Mouse (Mus musculus): ENCODE measurements around the gene Rbfox1. TPM values are rescaled to one million over a fixed set of nuclear protein-coding genes. Genes with fewer than 3 reads are reported as not detected.

Gene Rbfox1
- polyA plus RNA-seq, 1 experiment, result 5.6 TPM

DNA sequence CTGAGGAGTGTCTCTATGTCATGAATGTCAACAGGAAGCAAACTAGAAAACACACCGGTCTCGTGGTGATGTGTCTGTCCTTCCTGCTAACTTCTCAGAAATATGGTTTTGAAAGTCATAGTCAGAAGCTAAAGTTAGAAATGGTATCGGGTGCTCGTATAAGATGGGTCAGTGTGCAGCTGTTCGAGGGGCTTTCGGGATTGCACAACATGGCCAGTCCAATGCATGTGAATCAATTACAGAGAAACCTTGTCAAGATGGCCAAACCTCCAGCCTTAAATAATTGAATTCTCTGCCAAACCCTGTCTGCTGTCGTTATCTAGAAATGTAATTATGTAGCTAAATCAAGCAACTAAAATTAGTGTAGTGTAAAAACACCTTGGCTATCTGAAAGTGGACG, 1182.0 kb downstream of the Rbfox1 start:
- H3K4me1 ChIP-seq (replicated peaks; ENCODE audit: control insufficient read depth, insufficient read depth, low read length), result no peaks in the 10 kb centered on the region
- no peak for DNase-seq
- no peaks in the 10 kb centered on the region for H3K27me3 ChIP-seq (ENCODE audit: control insufficient read depth, insufficient read depth, low read length)
- no peaks in the 10 kb centered on the region for H3K36me3 ChIP-seq (ENCODE audit: control insufficient read depth, insufficient read depth, low read length)
- whole genome bisulfite sequencing, result 80% methylated on average over 8 of the region's 8 CpGs
- TF ChIP-seq CTCF (IDR thresholded peaks at IDR 0.05; ENCODE audit: borderline replicate concordance, control insufficient read depth, extremely low read depth, insufficient read depth, low read length, poor library complexity) (no peak), POLR2A (IDR thresholded peaks at IDR 0.05; ENCODE audit: control insufficient read depth, extremely low read depth, insufficient read depth, low read length, poor library complexity) (no peak)
- H3K27ac ChIP-seq (ENCODE audit: control insufficient read depth, insufficient read depth, low read length), result no peak overlapping the region
- H3K4me3 ChIP-seq (ENCODE audit: control insufficient read depth, insufficient read depth, low read length), result no peak overlapping the region

DNA sequence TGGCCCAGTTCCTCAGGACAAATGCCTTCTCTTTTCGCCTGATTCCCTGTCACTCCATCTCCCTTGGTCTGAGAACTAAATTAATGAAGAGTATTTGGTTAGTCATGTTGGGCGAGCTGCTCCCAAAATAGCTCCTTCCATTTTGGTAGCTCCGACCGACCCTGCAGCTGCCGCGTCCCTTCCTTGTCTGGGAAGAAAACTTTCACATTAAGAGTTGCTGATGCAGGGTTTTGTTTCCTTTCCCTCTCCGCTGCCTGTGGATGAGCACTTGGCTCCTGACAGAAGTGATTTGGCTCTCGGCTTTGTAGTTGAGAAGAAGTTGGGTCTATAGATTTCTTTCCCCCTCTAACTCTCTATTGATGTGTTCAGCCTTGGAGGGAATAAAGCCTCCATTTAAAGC, 1184.4 kb downstream of the Rbfox1 start:
- no peak for TF ChIP-seq CTCF (IDR thresholded peaks at IDR 0.05; ENCODE audit: borderline replicate concordance, control insufficient read depth, extremely low read depth, insufficient read depth, low read length, poor library complexity)
- no peak for TF ChIP-seq POLR2A (IDR thresholded peaks at IDR 0.05; ENCODE audit: control insufficient read depth, extremely low read depth, insufficient read depth, low read length, poor library complexity)
- WGBS, result 86% methylated on average over 8 of the region's 8 CpGs
- no peaks in the 10 kb centered on the region for H3K36me3 ChIP-seq (ENCODE audit: control insufficient read depth, insufficient read depth, low read length)
- H3K27ac ChIP-seq (ENCODE audit: control insufficient read depth, insufficient read depth, low read length), result no peak overlapping the region
- no peaks in the 10 kb centered on the region for H3K27me3 ChIP-seq (ENCODE audit: control insufficient read depth, insufficient read depth, low read length)
- no peaks in the 10 kb centered on the region for H3K4me1 ChIP-seq (replicated peaks; ENCODE audit: control insufficient read depth, insufficient read depth, low read length)
- DNase-seq, result no peak
- no peak overlapping the region for H3K4me3 ChIP-seq (ENCODE audit: control insufficient read depth, insufficient read depth, low read length)

DNA sequence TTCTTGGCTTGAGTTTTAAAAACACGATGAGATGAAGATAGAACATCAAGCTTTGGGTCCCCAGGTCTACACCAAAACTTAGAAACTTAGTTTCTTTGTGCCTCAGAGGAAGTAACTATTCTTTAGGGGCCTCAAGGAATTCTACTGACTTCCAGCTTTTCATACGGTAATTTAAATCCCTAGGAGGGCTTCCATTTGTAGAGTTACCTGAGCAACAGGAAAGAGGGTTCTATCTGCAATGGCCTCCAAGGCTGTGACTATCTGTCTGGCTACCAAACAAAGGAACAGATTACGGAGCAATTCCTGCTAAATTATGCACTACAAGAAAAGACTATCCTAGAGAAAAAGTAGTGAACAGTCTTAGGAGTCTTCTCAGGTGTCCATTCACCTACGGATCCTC, 1189.6 kb downstream of the Rbfox1 start:
- H3K4me1 ChIP-seq (replicated peaks; ENCODE audit: control insufficient read depth, insufficient read depth, low read length), result no peaks in the 10 kb centered on the region
- H3K36me3 ChIP-seq (ENCODE audit: control insufficient read depth, insufficient read depth, low read length), result no peaks in the 10 kb centered on the region
- DNase-seq, result no peak
- no peak overlapping the region for H3K27ac ChIP-seq (ENCODE audit: control insufficient read depth, insufficient read depth, low read length)
- TF ChIP-seq CTCF (IDR thresholded peaks at IDR 0.05; ENCODE audit: borderline replicate concordance, control insufficient read depth, extremely low read depth, insufficient read depth, low read length, poor library complexity), result no peak
- TF ChIP-seq POLR2A (IDR thresholded peaks at IDR 0.05; ENCODE audit: control insufficient read depth, extremely low read depth, insufficient read depth, low read length, poor library complexity), result no peak
- no peaks in the 10 kb centered on the region for H3K27me3 ChIP-seq (ENCODE audit: control insufficient read depth, insufficient read depth, low read length)
- H3K4me3 ChIP-seq (ENCODE audit: control insufficient read depth, insufficient read depth, low read length), result no peak overlapping the region
- WGBS, result 85% methylated on average over 4 of the region's 4 CpGs

DNA sequence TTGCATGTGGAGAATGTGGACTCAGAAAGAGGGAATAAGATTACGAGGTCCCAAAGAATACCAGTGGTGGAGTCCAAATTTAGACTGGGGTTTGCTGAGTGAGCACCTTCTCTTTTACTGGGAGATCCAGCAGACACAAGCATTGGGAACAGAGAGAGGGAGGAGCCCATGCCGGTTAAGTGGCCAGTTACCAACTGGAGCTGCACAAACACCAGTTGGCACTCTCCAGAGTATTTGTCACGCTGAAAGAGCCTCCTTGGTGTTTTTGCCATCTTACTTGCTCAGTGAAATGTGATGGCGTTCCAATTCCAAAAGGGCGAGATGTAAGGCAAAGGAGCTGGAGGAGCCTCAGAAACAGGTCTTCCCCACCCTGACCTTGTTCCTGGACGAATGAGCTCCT, 1190.6 kb downstream of the Rbfox1 start:
- 83% methylated on average over 6 of the region's 6 CpGs for WGBS

DNA sequence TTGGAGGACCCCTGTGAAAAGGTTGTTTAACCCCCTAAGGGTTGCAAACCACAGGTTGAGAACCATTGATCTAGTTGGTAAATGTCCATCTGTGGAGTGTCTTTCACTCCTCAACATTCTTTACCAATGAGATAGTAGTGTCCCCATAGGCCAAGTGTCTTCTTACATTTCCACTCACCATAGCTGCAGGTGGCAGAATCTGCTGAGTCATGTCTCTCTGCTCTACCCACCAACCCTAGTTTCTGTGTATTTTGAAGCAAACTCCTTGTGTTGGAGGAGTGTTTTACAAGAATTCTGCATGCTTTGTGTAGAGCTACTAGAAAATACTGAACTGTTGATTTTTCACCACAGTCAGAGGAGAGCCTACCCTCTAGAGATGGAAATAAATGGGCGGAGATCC, 1191.2 kb downstream of the Rbfox1 start:
- Histone ChIP-seq H3K4me3 (ENCODE audit: control insufficient read depth, insufficient read depth, low read length) (no peak overlapping the region), H3K4me1 (replicated peaks; ENCODE audit: control insufficient read depth, insufficient read depth, low read length) (no peaks in the 10 kb centered on the region), H3K36me3 (ENCODE audit: control insufficient read depth, insufficient read depth, low read length) (no peaks in the 10 kb centered on the region), H3K27ac (ENCODE audit: control insufficient read depth, insufficient read depth, low read length) (no peak overlapping the region), H3K27me3 (ENCODE audit: control insufficient read depth, insufficient read depth, low read length) (no peaks in the 10 kb centered on the region)
- 94% methylated on average over 1 of the region's 1 CpGs for WGBS
- TF ChIP-seq CTCF (IDR thresholded peaks at IDR 0.05; ENCODE audit: borderline replicate concordance, control insufficient read depth, extremely low read depth, insufficient read depth, low read length, poor library complexity) (no peak), POLR2A (IDR thresholded peaks at IDR 0.05; ENCODE audit: control insufficient read depth, extremely low read depth, insufficient read depth, low read length, poor library complexity) (no peak)
- no peak for DNase-seq

More for the DNA sequence above, 1190.6 kb downstream of the Rbfox1 start:
- Histone ChIP-seq H3K4me3 (ENCODE audit: control insufficient read depth, insufficient read depth, low read length) (no peak overlapping the region), H3K27me3 (ENCODE audit: control insufficient read depth, insufficient read depth, low read length) (no peaks in the 10 kb centered on the region), H3K4me1 (replicated peaks; ENCODE audit: control insufficient read depth, insufficient read depth, low read length) (no peaks in the 10 kb centered on the region), H3K36me3 (ENCODE audit: control insufficient read depth, insufficient read depth, low read length) (no peaks in the 10 kb centered on the region), H3K27ac (ENCODE audit: control insufficient read depth, insufficient read depth, low read length) (no peak overlapping the region)
- TF ChIP-seq CTCF (IDR thresholded peaks at IDR 0.05; ENCODE audit: borderline replicate concordance, control insufficient read depth, extremely low read depth, insufficient read depth, low read length, poor library complexity) (no peak), POLR2A (IDR thresholded peaks at IDR 0.05; ENCODE audit: control insufficient read depth, extremely low read depth, insufficient read depth, low read length, poor library complexity) (no peak)
- no peak for DNase-seq

DNA sequence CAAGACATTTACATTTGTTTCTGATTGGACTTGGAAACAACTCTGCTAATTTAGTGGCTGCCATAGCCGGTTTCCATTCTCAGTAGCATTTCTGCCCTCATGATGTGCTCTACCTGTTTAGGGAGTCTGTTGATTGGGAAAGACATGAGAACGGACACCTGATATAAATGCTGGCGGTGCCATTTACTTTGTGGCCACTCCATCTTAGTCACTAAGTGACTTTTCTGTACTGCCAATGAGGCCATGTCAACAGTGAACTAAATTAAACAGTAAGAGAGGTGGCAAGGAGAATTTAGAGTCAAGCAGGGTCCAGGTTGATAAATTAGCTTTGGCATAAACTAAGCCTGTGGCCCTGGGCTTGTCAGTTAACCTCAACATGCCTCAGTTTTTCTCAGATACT, 1191.6 kb downstream of the Rbfox1 start:
- TF ChIP-seq CTCF (IDR thresholded peaks at IDR 0.05; ENCODE audit: borderline replicate concordance, control insufficient read depth, extremely low read depth, insufficient read depth, low read length, poor library complexity) (no peak), POLR2A (IDR thresholded peaks at IDR 0.05; ENCODE audit: control insufficient read depth, extremely low read depth, insufficient read depth, low read length, poor library complexity) (no peak)
- Histone ChIP-seq H3K27me3 (ENCODE audit: control insufficient read depth, insufficient read depth, low read length) (no peaks in the 10 kb centered on the region), H3K27ac (ENCODE audit: control insufficient read depth, insufficient read depth, low read length) (no peak overlapping the region), H3K4me3 (ENCODE audit: control insufficient read depth, insufficient read depth, low read length) (no peak overlapping the region), H3K4me1 (replicated peaks; ENCODE audit: control insufficient read depth, insufficient read depth, low read length) (no peaks in the 10 kb centered on the region), H3K36me3 (ENCODE audit: control insufficient read depth, insufficient read depth, low read length) (no peaks in the 10 kb centered on the region)
- no peak for DNase-seq
- WGBS, result 92% methylated on average over 3 of the region's 3 CpGs

DNA sequence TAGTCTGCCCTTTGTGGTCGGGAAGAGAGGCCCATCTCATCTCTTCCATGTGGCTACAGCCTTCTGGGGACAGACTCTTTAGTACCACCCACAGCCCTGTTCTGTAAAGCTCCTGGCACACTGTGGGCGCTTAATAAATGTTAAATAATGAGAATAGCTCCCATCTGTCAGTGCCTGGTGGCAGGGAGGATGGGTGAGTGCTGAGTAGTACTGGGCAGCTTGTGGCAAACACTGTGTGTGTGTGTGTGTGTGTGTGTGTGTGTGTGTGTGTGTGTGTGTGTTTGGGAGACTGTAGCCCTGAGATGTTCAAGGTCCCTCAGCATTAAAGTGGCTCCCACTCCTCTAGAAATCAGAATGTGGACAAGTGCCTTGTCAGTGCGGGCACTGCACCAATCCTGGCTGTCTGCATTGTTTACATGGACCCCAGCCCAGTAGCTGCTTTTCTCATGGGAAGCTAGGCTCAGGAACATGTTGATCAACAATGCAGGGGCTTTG, 1196.0 kb downstream of the Rbfox1 start:
- H3K27me3 ChIP-seq (ENCODE audit: control insufficient read depth, insufficient read depth, low read length), result no peaks in the 10 kb centered on the region
- 81% methylated on average over 3 of the region's 3 CpGs for WGBS
- no peaks in the 10 kb centered on the region for H3K36me3 ChIP-seq (ENCODE audit: control insufficient read depth, insufficient read depth, low read length)
- no peak overlapping the region for H3K27ac ChIP-seq (ENCODE audit: control insufficient read depth, insufficient read depth, low read length)
- no peak overlapping the region for H3K4me3 ChIP-seq (ENCODE audit: control insufficient read depth, insufficient read depth, low read length)
- TF ChIP-seq CTCF (IDR thresholded peaks at IDR 0.05; ENCODE audit: borderline replicate concordance, control insufficient read depth, extremely low read depth, insufficient read depth, low read length, poor library complexity) (no peak), POLR2A (IDR thresholded peaks at IDR 0.05; ENCODE audit: control insufficient read depth, extremely low read depth, insufficient read depth, low read length, poor library complexity) (no peak)
- DNase-seq, result no peak
- no peaks in the 10 kb centered on the region for H3K4me1 ChIP-seq (replicated peaks; ENCODE audit: control insufficient read depth, insufficient read depth, low read length)

Data from thymus, adult 2 months (tissue).